In the genomic region with DNA sequence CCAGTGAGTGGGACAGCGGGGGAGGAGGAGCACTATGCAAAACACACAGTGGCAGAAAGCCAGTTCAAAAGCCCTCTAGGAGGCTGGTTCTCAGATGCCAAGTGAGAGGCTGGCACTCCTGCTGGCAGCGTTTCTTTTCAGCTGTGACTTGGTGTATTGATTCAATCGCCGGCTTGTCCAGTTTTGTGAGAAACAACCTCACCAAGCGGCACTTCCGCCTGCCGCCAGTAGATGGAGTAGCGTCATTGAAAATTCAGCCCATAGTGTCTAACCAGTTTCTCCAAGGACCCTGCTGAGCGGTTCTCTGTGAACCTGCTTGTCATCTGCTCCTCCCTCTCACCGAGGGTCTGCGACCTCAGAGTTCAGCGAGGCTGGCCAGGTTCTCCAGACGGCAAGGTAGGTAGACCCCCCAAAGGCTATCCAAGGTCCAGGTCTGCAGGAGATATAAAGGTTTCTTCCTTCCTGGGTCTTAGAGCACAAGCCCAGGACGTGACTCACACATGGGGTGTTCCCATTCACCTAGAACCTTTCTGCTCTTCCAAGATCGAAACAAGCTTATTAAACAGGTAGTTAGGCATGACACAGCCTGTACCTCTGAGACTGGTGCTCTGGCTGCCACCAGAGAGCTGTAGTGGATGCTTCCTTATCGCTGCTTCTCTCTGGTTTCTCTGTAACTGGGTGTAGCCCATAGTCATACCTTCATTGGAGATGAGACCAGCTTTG, we compare ENCODE assay signal across 9 mouse cellular contexts. TPM values are rescaled to one million over a fixed set of nuclear protein-coding genes. Genes with fewer than 3 reads are reported as not detected.
DNase-seq lines count a peak whose midpoint lies in the region; ATAC-seq and TF ChIP-seq lines count a peak whose summit lies in the region.
"Had no signal": no experiment of that assay in that cellular context is flagged by ENCODE, and none has a peak within 500 bp of the region (broad histone marks: within the 10 kb centered on the region; RNA-seq: fewer than 3 reads in every experiment).

No protein-coding gene starts in this region.

- peak; percentile 89 for TF ChIP-seq CTCF in liver, embryonic 14.5 days (IDR thresholded peaks at IDR 0.05; ENCODE audit: low read depth)
- TF ChIP-seq CTCF in stomach, postnatal 0 days (IDR thresholded peaks at IDR 0.05; ENCODE audit: low read depth), result peak; percentile 92

- peak overlapping the region; percentile 59; the same call in 1 of the 2 replicates for H3K9ac ChIP-seq in heart, embryonic 14.5 days (ENCODE audit: low read length)
- no peak overlapping the region for H3K9ac ChIP-seq in liver, embryonic 14.5 days (replicated peaks)
- H3K9ac ChIP-seq in neural tube, embryonic 12.5 days, result no peak overlapping the region
- H3K9ac ChIP-seq in stomach, postnatal 0 days (ENCODE audit: low read length), result no peak overlapping the region

- H3K4me3 ChIP-seq in forebrain, embryonic 10.5 days, result peak overlapping the region; percentile 31; the same call in 1 of the 2 replicates
- peak overlapping the region; percentile 11 to 12; a peak in 3 of 4 replicates for H3K4me3 ChIP-seq in heart, embryonic 14.5 days (ENCODE audit: control insufficient read depth in 1 of 2, insufficient read depth in 1 of 2, low read depth in 1 of 2, low read length in 2 of 2)
- H3K4me3 ChIP-seq in liver, embryonic 14.5 days (ENCODE audit: insufficient read depth in 1 of 2, low read depth in 2 of 2, low read length in 2 of 2), result peak overlapping the region in 1 of 2 experiments; percentile 34; a peak in 1 of 4 replicates
- no peak overlapping the region for H3K4me3 ChIP-seq in neural tube, embryonic 12.5 days
- no peak overlapping the region for H3K4me3 ChIP-seq in stomach, postnatal 0 days (ENCODE audit: low read depth, low read length)
- H3K4me3 ChIP-seq: erythroblast, embryonic 14.5 days had no signal

- no peaks in the 10 kb centered on the region for H3K9me3 ChIP-seq in forebrain, embryonic 10.5 days
- H3K9me3 ChIP-seq in heart, embryonic 14.5 days (ENCODE audit: control insufficient read depth, low read length), result no peaks in the 10 kb centered on the region
- no peaks in the 10 kb centered on the region for H3K9me3 ChIP-seq in liver, embryonic 14.5 days (ENCODE audit: control insufficient read depth, low read length)
- no peaks in the 10 kb centered on the region for H3K9me3 ChIP-seq in neural tube, embryonic 12.5 days
- H3K9me3 ChIP-seq in stomach, postnatal 0 days (ENCODE audit: control insufficient read depth, low read length), result no peaks in the 10 kb centered on the region

- no peaks in the 10 kb centered on the region for H3K36me3 ChIP-seq in forebrain, embryonic 10.5 days (replicated peaks)
- 0 out of 2 replicates have a peak, but pooled peaks cover 3% of the 10 kb centered on the region for H3K36me3 ChIP-seq in heart, embryonic 14.5 days (ENCODE audit: control insufficient read depth, insufficient read depth, low read length)
- H3K36me3 ChIP-seq in liver, embryonic 14.5 days (replicated peaks; ENCODE audit: control insufficient read depth, insufficient read depth, low read depth), result no peaks in the 10 kb centered on the region
- H3K36me3 ChIP-seq in neural tube, embryonic 12.5 days, result no peaks in the 10 kb centered on the region
- H3K36me3 ChIP-seq in stomach, postnatal 0 days (ENCODE audit: control insufficient read depth, insufficient read depth, low read length), result no peaks in the 10 kb centered on the region

- H3K27me3 ChIP-seq in forebrain, embryonic 10.5 days (ENCODE audit: poor library complexity, severe bottlenecking), result peaks cover 69% of the 10 kb centered on the region
- H3K27me3 ChIP-seq in heart, embryonic 14.5 days (ENCODE audit: control insufficient read depth, insufficient read depth, low read length), result no peaks in the 10 kb centered on the region
- peaks cover 33% of the 10 kb centered on the region for H3K27me3 ChIP-seq in liver, embryonic 14.5 days (ENCODE audit: control insufficient read depth, insufficient read depth, low read length)
- peaks cover 17% of the 10 kb centered on the region for H3K27me3 ChIP-seq in neural tube, embryonic 12.5 days (replicated peaks)
- H3K27me3 ChIP-seq in stomach, postnatal 0 days (ENCODE audit: control insufficient read depth, insufficient read depth, low read length), result no peaks in the 10 kb centered on the region

- H3K4me2 ChIP-seq in heart, embryonic 14.5 days (ENCODE audit: low read length), result peak overlapping the region; percentile 62
- H3K4me2 ChIP-seq in liver, embryonic 14.5 days (ENCODE audit: low read depth), result peak overlapping the region; percentile 45
- H3K4me2 ChIP-seq in neural tube, embryonic 12.5 days (replicated peaks), result peak overlapping the region; percentile 49
- H3K4me2 ChIP-seq in stomach, postnatal 0 days (replicated peaks; ENCODE audit: low read depth), result peak overlapping the region; percentile 44

- H3K4me1 ChIP-seq in forebrain, embryonic 10.5 days, result peaks cover 53% of the 10 kb centered on the region
- peaks cover 21 to 22% of the 10 kb centered on the region in 2 experiments for H3K4me1 ChIP-seq in heart, embryonic 14.5 days (ENCODE audit: control insufficient read depth in 2 of 2, insufficient read depth in 2 of 2, low read length in 2 of 2)
- peaks cover 0 to 2% of the 10 kb centered on the region in 2 experiments; a peak in 1 of 4 replicates for H3K4me1 ChIP-seq in liver, embryonic 14.5 days (replicated peaks; ENCODE audit: control insufficient read depth in 2 of 2, insufficient read depth in 2 of 2, low read length in 1 of 2)
- peaks cover 27% of the 10 kb centered on the region for H3K4me1 ChIP-seq in neural tube, embryonic 12.5 days
- H3K4me1 ChIP-seq in stomach, postnatal 0 days (replicated peaks; ENCODE audit: control insufficient read depth, insufficient read depth), result peaks cover 4% of the 10 kb centered on the region; the same call in 1 of the 2 replicates

- H3K27ac ChIP-seq in forebrain, embryonic 10.5 days, result no peak overlapping the region
- no peak overlapping the region for H3K27ac ChIP-seq in heart, embryonic 14.5 days (replicated peaks in 1 of 2; ENCODE audit: control insufficient read depth in 1 of 2, insufficient read depth in 1 of 2, low read depth in 2 of 2, low read length in 2 of 2)
- no peak overlapping the region for H3K27ac ChIP-seq in liver, embryonic 14.5 days
- no peak overlapping the region for H3K27ac ChIP-seq in neural tube, embryonic 12.5 days
- H3K27ac ChIP-seq in stomach, postnatal 0 days (replicated peaks), result peak overlapping the region; percentile 58; the same call in 1 of the 2 replicates

- DNase-seq in CD4-positive, CD25-positive, alpha-beta regulatory T cell, adult 2 months (ENCODE audit: low read depth, low spot score), result peak; percentile 90
- DNase-seq in brain, embryonic 18.5 days (ENCODE audit: low read depth, low spot score), result peak; percentile 72
- peak; percentile 87 for DNase-seq in forebrain, embryonic 10.5 days (ENCODE audit: extremely low spot score, low spot score)
- peak; percentile 87 to 93 for DNase-seq in kidney, postnatal 25 days
- DNase-seq in liver, embryonic 14.5 days (ENCODE audit: low read depth in 3 of 3, low spot score in 3 of 3), result peak; percentile 46 to 51 (median 47)
- peak; percentile 93 for DNase-seq in stomach, postnatal 0 days (ENCODE audit: low spot score)

- TF ChIP-seq EP300 in liver, embryonic 14.5 days (IDR thresholded peaks at IDR 0.05; ENCODE audit: low read depth), result no peak
- TF ChIP-seq EP300 in stomach, postnatal 0 days (optimal IDR thresholded peaks at IDR 0.05), result no peak

- ATAC-seq in heart, embryonic 14.5 days (ENCODE audit: insufficient number of reproducible peaks, insufficient read depth, low FRiP score, low read depth), result no peak
- no peak for ATAC-seq in liver, embryonic 14.5 days (ENCODE audit: insufficient read depth)
- ATAC-seq in neural tube, embryonic 12.5 days (ENCODE audit: low FRiP score, low read depth), result peak; percentile 52
- peak; percentile 50 for ATAC-seq in stomach, postnatal 0 days (ENCODE audit: low FRiP score, low TSS enrichment)

- WGBS in forebrain, embryonic 10.5 days, result 11% methylated on average over 16 of the region's 16 CpGs
- 10% methylated on average over 16 of the region's 16 CpGs for WGBS in heart, embryonic 14.5 days
- 9% methylated on average over 16 of the region's 16 CpGs for WGBS in liver, embryonic 14.5 days (ENCODE audit: insufficient replicate concordance)
- 13% methylated on average over 16 of the region's 16 CpGs for WGBS in neural tube, embryonic 12.5 days
- WGBS in stomach, postnatal 0 days, result 9% methylated on average over 16 of the region's 16 CpGs

RNA-seq across cellular contexts. Expression of a gene that starts 2.4 kb away (rescaled TPM):
- polyA plus RNA-seq in forebrain, embryonic 10.5 days (2016; fragmentation: Nextera tagmentation; extraction: Ambion mirVana), result 13.8 and 14.7 TPM in 2 replicates
- polyA plus RNA-seq in heart, embryonic 14.5 days (2014; fragmentation: Nextera tagmentation; extraction: Ambion mirVana), result 6.4 and 8.5 TPM in 2 replicates
- polyA plus RNA-seq in liver, embryonic 14.5 days (2012; rRNA removed), result 2.7 and 2.9 TPM in 2 replicates
- 1.6 and 2.0 TPM in 2 replicates for polyA plus RNA-seq in liver, embryonic 14.5 days (2014; fragmentation: Nextera tagmentation; extraction: Ambion mirVana)
- 20.2 and 23.2 TPM in 2 replicates for polyA plus RNA-seq in neural tube, embryonic 12.5 days (2016; fragmentation: Nextera tagmentation; extraction: Ambion mirVana)
- polyA plus RNA-seq in stomach, postnatal 0 days (2015; fragmentation: Nextera tagmentation; extraction: Ambion mirVana), result 13.4 and 14.2 TPM in 2 replicates

RNA-seq across cellular contexts. Expression of a gene that starts 9.7 kb away (rescaled TPM):
- 86.6 and 87.4 TPM in 2 replicates for polyA plus RNA-seq in forebrain, embryonic 10.5 days (2016; fragmentation: Nextera tagmentation; extraction: Ambion mirVana)
- 35.5 and 39.0 TPM in 2 replicates for polyA plus RNA-seq in heart, embryonic 14.5 days (2014; fragmentation: Nextera tagmentation; extraction: Ambion mirVana)
- polyA plus RNA-seq in liver, embryonic 14.5 days (2012; rRNA removed), result 7.1 and 12.3 TPM in 2 replicates
- polyA plus RNA-seq in liver, embryonic 14.5 days (2014; fragmentation: Nextera tagmentation; extraction: Ambion mirVana), result 28.2 and 28.8 TPM in 2 replicates
- polyA plus RNA-seq in neural tube, embryonic 12.5 days (2016; fragmentation: Nextera tagmentation; extraction: Ambion mirVana), result 72.8 and 73.6 TPM in 2 replicates
- 33.4 and 33.5 TPM in 2 replicates for polyA plus RNA-seq in stomach, postnatal 0 days (2015; fragmentation: Nextera tagmentation; extraction: Ambion mirVana)

RNA-seq across cellular contexts. Expression of a gene that starts 46.5 kb away (rescaled TPM):
- polyA plus RNA-seq in forebrain, embryonic 10.5 days (2016; fragmentation: Nextera tagmentation; extraction: Ambion mirVana), result 18.8 and 19.9 TPM in 2 replicates
- polyA plus RNA-seq in heart, embryonic 14.5 days (2014; fragmentation: Nextera tagmentation; extraction: Ambion mirVana), result 24.2 and 24.3 TPM in 2 replicates
- polyA plus RNA-seq in liver, embryonic 14.5 days (2012; rRNA removed), result 0.85 and 0.87 TPM in 2 replicates
- polyA plus RNA-seq in liver, embryonic 14.5 days (2014; fragmentation: Nextera tagmentation; extraction: Ambion mirVana), result 0.46 and 0.48 TPM in 2 replicates
- polyA plus RNA-seq in neural tube, embryonic 12.5 days (2016; fragmentation: Nextera tagmentation; extraction: Ambion mirVana), result 60.8 and 61.7 TPM in 2 replicates
- 3.5 and 4.3 TPM in 2 replicates for polyA plus RNA-seq in stomach, postnatal 0 days (2015; fragmentation: Nextera tagmentation; extraction: Ambion mirVana)

Comparison
In these comparisons a context has a peak if more than half of its experiments do, and no peak if none do; other contexts are left out.
1. H3K4me3 ChIP-seq: peak in forebrain, embryonic 10.5 days (single experiment) and heart, embryonic 14.5 days (2 of 2); none in neural tube, embryonic 12.5 days (single experiment) and stomach, postnatal 0 days (single experiment).
2. ATAC-seq: peak in neural tube, embryonic 12.5 days (single experiment) and stomach, postnatal 0 days (single experiment); none in heart, embryonic 14.5 days (single experiment) and liver, embryonic 14.5 days (single experiment).
3. Peak in every context shown above with its lines, with median percentiles within 50 percentile points of each other: DNase-seq and H3K4me2 ChIP-seq.